7 mouse cellular contexts compared by ENCODE assay signal in genomic region chrX:71050677-71051311, GRCm38 (mm10). TPM values are rescaled to one million over a fixed set of nuclear protein-coding genes. Genes with fewer than 3 reads are reported as not detected.
DNase-seq lines count a peak whose midpoint lies in the region; ATAC-seq and TF ChIP-seq lines count a peak whose summit lies in the region.

No protein-coding gene starts in this region.

- no peaks in the 10 kb centered on the region for H3K4me1 ChIP-seq in ES-Bruce4 (ENCODE audit: control insufficient read depth, insufficient read depth, low read length)
- H3K4me1 ChIP-seq in forebrain, embryonic 11.5 days (replicated peaks; ENCODE audit: control insufficient read depth, insufficient read depth, low read length), result 0 out of 2 replicates have a peak, but pooled peaks cover 2% of the 10 kb centered on the region
- 0 out of 2 replicates have a peak, but pooled peaks cover 3% of the 10 kb centered on the region for H3K4me1 ChIP-seq in midbrain, embryonic 16.5 days (ENCODE audit: control insufficient read depth, insufficient read depth, low read length)

- H3K9ac ChIP-seq in ES-Bruce4 (ENCODE audit: low read depth, poor library complexity, severe bottlenecking), result no peak overlapping the region
- peak overlapping the region; percentile 70 for H3K9ac ChIP-seq in forebrain, embryonic 11.5 days (ENCODE audit: low read length)
- H3K9ac ChIP-seq in midbrain, embryonic 16.5 days (ENCODE audit: low read depth, low read length), result peak overlapping the region; percentile 69

- no peaks in the 10 kb centered on the region for H3K36me3 ChIP-seq in ES-Bruce4 (ENCODE audit: control insufficient read depth, insufficient read depth, low read length, poor library complexity, severe bottlenecking)
- no peaks in the 10 kb centered on the region for H3K36me3 ChIP-seq in forebrain, embryonic 11.5 days (ENCODE audit: control insufficient read depth, insufficient read depth, low read length)
- no peaks in the 10 kb centered on the region for H3K36me3 ChIP-seq in midbrain, embryonic 16.5 days (ENCODE audit: control insufficient read depth, insufficient read depth, low read length)

- peak; percentile 9 for ATAC-seq in forebrain, embryonic 11.5 days (replicated peaks; ENCODE audit: low FRiP score)
- ATAC-seq in midbrain, embryonic 16.5 days, result peak; percentile 47
- ATAC-seq in monocyte, adult 5-6 weeks (replicated peaks; ENCODE audit: insufficient number of reproducible peaks, low FRiP score, low TSS enrichment, poor library complexity, severe bottlenecking), result no peak

- no peak for TF ChIP-seq CTCF in ES-Bruce4 (IDR thresholded peaks at IDR 0.05; ENCODE audit: low read depth, low read length)

- no peak for TF ChIP-seq EP300 in ES-Bruce4 (IDR thresholded peaks at IDR 0.05; ENCODE audit: insufficient read depth, low read depth, low read length)

- no peak for TF ChIP-seq POLR2A in ES-Bruce4 (IDR thresholded peaks at IDR 0.05; ENCODE audit: insufficient read depth, low read length)

- 18% methylated on average over 26 of the region's 26 CpGs for WGBS in forebrain, embryonic 11.5 days
- WGBS in midbrain, embryonic 16.5 days, result 15% methylated on average over 23 of the region's 26 CpGs

- no peak overlapping the region for H3K27ac ChIP-seq in ES-Bruce4 (ENCODE audit: insufficient read depth, low read length)
- H3K27ac ChIP-seq in forebrain, embryonic 11.5 days (ENCODE audit: low read depth, low read length), result peak overlapping the region; percentile 81
- H3K27ac ChIP-seq in midbrain, embryonic 16.5 days (ENCODE audit: low read length), result peak overlapping the region; percentile 78

- peak; percentile 20 for DNase-seq in adrenal gland, postnatal 14 days
- DNase-seq in forebrain, embryonic 11.5 days (ENCODE audit: low spot score), result peak; percentile 62
- DNase-seq in heart, postnatal 36 days, result peak; percentile 26 to 48
- peak; percentile 17 to 25 for DNase-seq in left cerebral cortex, postnatal 25 days (ENCODE audit: low spot score in 2 of 2)

- peak overlapping the region; percentile 60 for H3K4me2 ChIP-seq in forebrain, embryonic 11.5 days (ENCODE audit: low read depth, low read length, severe bottlenecking)
- H3K4me2 ChIP-seq in midbrain, embryonic 16.5 days (ENCODE audit: low read length), result peak overlapping the region; percentile 69

- peak overlapping the region; percentile 42 for H3K4me3 ChIP-seq in ES-Bruce4 (ENCODE audit: low read depth, low read length)
- H3K4me3 ChIP-seq in forebrain, embryonic 11.5 days (ENCODE audit: low read depth, low read length), result peak overlapping the region; percentile 51
- H3K4me3 ChIP-seq in midbrain, embryonic 16.5 days (ENCODE audit: low read depth, low read length), result peak overlapping the region; percentile 57

- intact Hi-C loops in heart, postnatal 36 days (cut with DNase I), result loop anchor here (5.0 kb wide), 5 partner anchors 57 to 312 kb away; partner anchors contain the start of gene Mtmr1
- intact Hi-C loops in left cerebral cortex, postnatal 25 days (cut with DNase I), result loop anchor here (1.0 to 5.0 kb wide), 7 partner anchors 52 to 468 kb away; partner anchors contain the start of gene Mtmr1

- H3K9me3 ChIP-seq in ES-Bruce4 (replicated peaks; ENCODE audit: control insufficient read depth, insufficient read depth, low read length, poor library complexity, severe bottlenecking), result no peaks in the 10 kb centered on the region
- no peaks in the 10 kb centered on the region for H3K9me3 ChIP-seq in forebrain, embryonic 11.5 days (ENCODE audit: control insufficient read depth, low read length)
- H3K9me3 ChIP-seq in midbrain, embryonic 16.5 days (replicated peaks; ENCODE audit: control insufficient read depth, low read length, poor library complexity, severe bottlenecking), result no peaks in the 10 kb centered on the region

- H3K27me3 ChIP-seq in ES-Bruce4 (ENCODE audit: control insufficient read depth, insufficient read depth, low read length, poor library complexity, severe bottlenecking), result peaks cover 4% of the 10 kb centered on the region
- H3K27me3 ChIP-seq in forebrain, embryonic 11.5 days (ENCODE audit: control insufficient read depth, insufficient read depth, low read length), result peaks cover 2% of the 10 kb centered on the region
- H3K27me3 ChIP-seq in midbrain, embryonic 16.5 days (ENCODE audit: control insufficient read depth, insufficient read depth, low read depth, low read length), result no peaks in the 10 kb centered on the region

RNA-seq across cellular contexts. Expression of gene Mamld1, which starts 0.7 kb away (rescaled TPM):
- polyA plus RNA-seq in ES-Bruce4 (2011; ENCODE audit: insufficient read depth, insufficient read length, low read depth, missing spikeins), result 0.14 and 0.16 TPM in 2 replicates
- total RNA-seq in adrenal gland, postnatal 14 days (2021), result 12.2 and 13.1 TPM in 2 replicates
- 16.5 and 17.4 TPM in 2 replicates for polyA plus RNA-seq in forebrain, embryonic 11.5 days (2014; fragmentation: Nextera tagmentation; extraction: Ambion mirVana)
- 1 to 10 TPM; 6.3 to 7.2 TPM for total RNA-seq in heart, postnatal 36 days (2021)
- 10 to 100 TPM; 31.8 to 35.2 TPM for total RNA-seq in left cerebral cortex, postnatal 25 days (2021)
- polyA plus RNA-seq in midbrain, embryonic 16.5 days (2015; fragmentation: Nextera tagmentation; extraction: Ambion mirVana), result 5.8 and 6.0 TPM in 2 replicates
- total RNA-seq in monocyte, adult 5-6 weeks (2017), result not detected in 3 replicates
